Mouse (Mus musculus) right cerebral cortex, postnatal 10 days (tissue): ENCODE measurements around the gene Slc24a4.
"Not testable (repeated sequence)": the region's sequence is repeated elsewhere in the genome, so short reads cannot be mapped to it uniquely, and the experiment has no call there.

Experiments used
- DNase-seq, 2 experiments: peaks; one replicate each; pipeline ENCODE4 v3.0.0; 2021; ENCODE audit warnings: low spot score in 2 of 2

Slc24a4 gene

GRCm38 (mm10) chr12:102166691-102167261, 38.2 kb downstream of the Slc24a4 start:
- no peak for DNase-seq

- DNase-seq: no peak
Measured at GRCm38 (mm10) chr12:102167302-102167701, 38.8 kb downstream of the Slc24a4 start.

GRCm38 (mm10) chr12:102172746-102173145, 44.2 kb downstream of the Slc24a4 start:
- DNase-seq: no peak

- no peak for DNase-seq
Measured at GRCm38 (mm10) chr12:102173345-102173744, 44.8 kb downstream of the Slc24a4 start.

- no peak for DNase-seq
Measured at GRCm38 (mm10) chr12:102180371-102181074, 52.0 kb downstream of the Slc24a4 start.

- DNase-seq: peak in 1 of 2 experiments; percentile 62
Measured at GRCm38 (mm10) chr12:102181799-102182357, 53.3 kb downstream of the Slc24a4 start.

GRCm38 (mm10) chr12:102182621-102183020, 54.1 kb downstream of the Slc24a4 start:
- DNase-seq: no peak

GRCm38 (mm10) chr12:102183201-102183600, 54.7 kb downstream of the Slc24a4 start:
- no peak for DNase-seq

- DNase-seq: peak; percentile 60 to 80
Measured at GRCm38 (mm10) chr12:102190820-102191219, 62.3 kb downstream of the Slc24a4 start.

- DNase-seq: peak; percentile 39 to 76
Measured at GRCm38 (mm10) chr12:102201516-102201915, 73.0 kb downstream of the Slc24a4 start.

- DNase-seq: no peak
Measured at GRCm38 (mm10) chr12:102202901-102203300, 74.4 kb downstream of the Slc24a4 start.

- DNase-seq: no peak
Measured at GRCm38 (mm10) chr12:102206471-102206870, 77.9 kb downstream of the Slc24a4 start.

- peak; percentile 35 to 46 for DNase-seq
Measured at GRCm38 (mm10) chr12:102207245-102207644, 78.7 kb downstream of the Slc24a4 start.

- no peak for DNase-seq
Measured at GRCm38 (mm10) chr12:102210801-102211200, 82.3 kb downstream of the Slc24a4 start.

GRCm38 (mm10) chr12:102223404-102223803, 94.9 kb downstream of the Slc24a4 start:
- no peak for DNase-seq

GRCm38 (mm10) chr12:102224112-102224511, 95.6 kb downstream of the Slc24a4 start:
- DNase-seq: not testable (repeated sequence)

GRCm38 (mm10) chr12:102225165-102225564, 96.6 kb downstream of the Slc24a4 start:
- DNase-seq: no peak

GRCm38 (mm10) chr12:102235551-102235950, 107.0 kb downstream of the Slc24a4 start:
- no peak for DNase-seq

- no peak for DNase-seq
Measured at GRCm38 (mm10) chr12:102236317-102236716, 107.8 kb downstream of the Slc24a4 start.

GRCm38 (mm10) chr12:102242076-102242722, 113.7 kb downstream of the Slc24a4 start:
- peak; percentile 33 to 43 for DNase-seq

- no peak for DNase-seq
Measured at GRCm38 (mm10) chr12:102243915-102244314, 115.4 kb downstream of the Slc24a4 start.

GRCm38 (mm10) chr12:102246226-102246625, 117.7 kb downstream of the Slc24a4 start:
- DNase-seq: no peak

GRCm38 (mm10) chr12:102248104-102248503, 119.6 kb downstream of the Slc24a4 start:
- DNase-seq: no peak
